ENCODE assay signal across 28 mouse cellular contexts in the genomic region with DNA sequence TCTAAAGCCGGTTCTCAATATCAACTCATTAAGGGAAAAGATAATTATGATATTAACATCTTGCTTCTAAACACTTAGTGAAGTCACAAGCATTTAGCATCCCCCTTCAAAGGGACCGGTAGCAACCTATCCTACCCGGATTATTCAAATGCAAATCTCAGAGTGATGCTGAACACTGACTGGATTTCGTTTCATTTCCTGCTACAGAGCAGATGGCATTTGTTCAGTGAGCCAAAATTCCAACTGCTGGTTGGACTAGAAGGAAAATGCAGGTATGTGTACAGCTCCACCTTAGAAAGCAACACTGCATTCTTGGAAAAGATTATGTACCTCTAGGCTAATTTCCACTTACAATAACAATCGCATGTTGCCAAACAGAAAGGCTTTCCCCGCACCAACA.
DNase-seq lines count a peak whose midpoint lies in the region; ATAC-seq and TF ChIP-seq lines count a peak whose summit lies in the region.
"Had no signal": no experiment of that assay in that cellular context is flagged by ENCODE, and none has a peak within 500 bp of the region (broad histone marks: within the 10 kb centered on the region; RNA-seq: fewer than 3 reads in every experiment).

No protein-coding gene starts in this region.

- WGBS in embryonic facial prominence, embryonic 14.5 days, result 70% methylated on average over 6 of the region's 6 CpGs
- 83% methylated on average over 6 of the region's 6 CpGs for WGBS in embryonic facial prominence, embryonic 10.5 days
- WGBS in kidney, adult 2 months, result 68% methylated on average over 6 of the region's 6 CpGs
- WGBS in limb, embryonic 10.5 days, result 87% methylated on average over 6 of the region's 6 CpGs

- no peak for TF ChIP-seq CTCF in kidney, adult 2 months (conservative IDR thresholded peaks at IDR 0.05; ENCODE audit: insufficient read depth, insufficient read length, low read depth, low read length)

- peak; percentile 54; the same call in 1 of the 2 replicates for ATAC-seq in cerebellum, adult (ENCODE audit: insufficient number of reproducible peaks, low FRiP score, low TSS enrichment)
- ATAC-seq in embryonic facial prominence, embryonic 14.5 days (ENCODE audit: low read depth), result no peak
- ATAC-seq: intestine, embryonic 16.5 days; liver, embryonic 12.5 days; liver, postnatal 0 days had no signal

- H3K36me3 ChIP-seq in embryonic facial prominence, embryonic 14.5 days (ENCODE audit: control insufficient read depth, insufficient read depth, low read length), result no peaks in the 10 kb centered on the region
- no peaks in the 10 kb centered on the region for H3K36me3 ChIP-seq in embryonic facial prominence, embryonic 10.5 days (replicated peaks)
- H3K36me3 ChIP-seq in kidney, adult 2 months (ENCODE audit: control insufficient read depth, insufficient read depth, low read length), result no peaks in the 10 kb centered on the region
- H3K36me3 ChIP-seq in limb, embryonic 10.5 days, result no peaks in the 10 kb centered on the region
- H3K36me3 ChIP-seq: G1E; heart, embryonic 12.5 days; hindbrain, embryonic 13.5 days; limb, embryonic 13.5 days; liver, embryonic 12.5 days; neural tube, embryonic 12.5 days had no signal

- no peak for TF ChIP-seq POLR2A in kidney, adult 2 months (IDR thresholded peaks at IDR 0.05; ENCODE audit: low read depth, low read length)

- no peaks in the 10 kb centered on the region for H3K27me3 ChIP-seq in embryonic facial prominence, embryonic 14.5 days (replicated peaks; ENCODE audit: control insufficient read depth, insufficient read depth, low read length)
- no peaks in the 10 kb centered on the region for H3K27me3 ChIP-seq in embryonic facial prominence, embryonic 10.5 days (replicated peaks; ENCODE audit: low read depth, poor library complexity, severe bottlenecking)
- H3K27me3 ChIP-seq in kidney, adult 2 months (replicated peaks; ENCODE audit: control insufficient read depth, insufficient read depth, low read length), result no peaks in the 10 kb centered on the region; the same call in 1 of the 2 replicates
- H3K27me3 ChIP-seq in limb, embryonic 10.5 days (ENCODE audit: low read depth, poor library complexity, severe bottlenecking), result no peaks in the 10 kb centered on the region
- H3K27me3 ChIP-seq: CH12.LX; heart, embryonic 12.5 days; hindbrain, embryonic 13.5 days; limb, embryonic 13.5 days; liver, embryonic 12.5 days; neural tube, embryonic 12.5 days had no signal

- H3K27ac ChIP-seq in embryonic facial prominence, embryonic 14.5 days (replicated peaks; ENCODE audit: low read depth, low read length), result no peak overlapping the region
- H3K27ac ChIP-seq in embryonic facial prominence, embryonic 10.5 days (replicated peaks), result no peak overlapping the region
- H3K27ac ChIP-seq in kidney, adult 2 months (ENCODE audit: insufficient read depth, low read depth, low read length), result no peak overlapping the region
- no peak overlapping the region for H3K27ac ChIP-seq in limb, embryonic 10.5 days
- H3K27ac ChIP-seq: heart, adult 2 months; hindbrain, embryonic 13.5 days; left cerebral cortex, adult 2 months; limb, embryonic 13.5 days; liver, embryonic 12.5 days; neural tube, embryonic 12.5 days had no signal

- no peak overlapping the region for H3K9ac ChIP-seq in embryonic facial prominence, embryonic 14.5 days (ENCODE audit: low read depth, low read length)
- H3K9ac ChIP-seq: heart, embryonic 12.5 days; hindbrain, embryonic 13.5 days; limb, embryonic 13.5 days; liver, embryonic 12.5 days; liver, postnatal 0 days; neural tube, embryonic 12.5 days had no signal

- H3K4me2 ChIP-seq in embryonic facial prominence, embryonic 14.5 days (ENCODE audit: low read depth, low read length), result no peak overlapping the region
- H3K4me2 ChIP-seq: heart, embryonic 12.5 days; hindbrain, embryonic 13.5 days; limb, embryonic 13.5 days; liver, embryonic 12.5 days; midbrain, embryonic 11.5 days; neural tube, embryonic 12.5 days had no signal

- no peaks in the 10 kb centered on the region for H3K4me1 ChIP-seq in embryonic facial prominence, embryonic 14.5 days (ENCODE audit: control insufficient read depth, insufficient read depth, low read length)
- H3K4me1 ChIP-seq in embryonic facial prominence, embryonic 10.5 days, result no peaks in the 10 kb centered on the region
- H3K4me1 ChIP-seq in kidney, adult 2 months (ENCODE audit: control insufficient read depth, insufficient read depth, low read length), result peaks cover 3% of the 10 kb centered on the region; the same call in 1 of the 2 replicates
- no peaks in the 10 kb centered on the region for H3K4me1 ChIP-seq in limb, embryonic 10.5 days
- H3K4me1 ChIP-seq: heart, embryonic 12.5 days; limb, embryonic 13.5 days; liver, embryonic 12.5 days had no signal

- no peak for DNase-seq in cerebellum, adult 8-10 months
- peak; percentile 16 for DNase-seq in embryonic facial prominence, embryonic 14.5 days (ENCODE audit: low spot score)
- no peak for DNase-seq in embryonic facial prominence, embryonic 10.5 days (ENCODE audit: low spot score)
- DNase-seq in kidney, adult 2 months, result peak; percentile 6
- DNase-seq in kidney, adult 11 months, result no peak
- DNase-seq in limb, embryonic 10.5 days (ENCODE audit: low spot score), result no peak
- DNase-seq in adrenal gland, postnatal 36 days, result no peak
- DNase-seq: adrenal gland, postnatal 14 days; heart, adult 2 months; heart, postnatal 4 days; kidney, postnatal 14 days; liver, postnatal 0 days; lung, postnatal 36 days; right cerebral cortex, adult 18-20 months; spleen, adult 18-20 months; thymus, postnatal 36 days had no signal

- H3K9me3 ChIP-seq in embryonic facial prominence, embryonic 14.5 days (ENCODE audit: control insufficient read depth, low read length), result no peaks in the 10 kb centered on the region
- H3K9me3 ChIP-seq in embryonic facial prominence, embryonic 10.5 days, result no peaks in the 10 kb centered on the region
- no peaks in the 10 kb centered on the region for H3K9me3 ChIP-seq in limb, embryonic 10.5 days (replicated peaks)
- H3K9me3 ChIP-seq: heart, embryonic 12.5 days; hindbrain, embryonic 13.5 days; limb, embryonic 13.5 days; liver, embryonic 12.5 days; neural tube, embryonic 12.5 days had no signal

- H3K4me3 ChIP-seq in embryonic facial prominence, embryonic 14.5 days (ENCODE audit: low read depth, low read length), result no peak overlapping the region
- H3K4me3 ChIP-seq in embryonic facial prominence, embryonic 10.5 days, result no peak overlapping the region
- H3K4me3 ChIP-seq in kidney, adult 2 months (ENCODE audit: insufficient read depth, low read depth, low read length), result no peak overlapping the region
- no peak overlapping the region for H3K4me3 ChIP-seq in limb, embryonic 10.5 days
- H3K4me3 ChIP-seq: heart, adult 2 months; heart, embryonic 12.5 days; hindbrain, embryonic 13.5 days; left cerebral cortex, adult 2 months; limb, embryonic 13.5 days; liver, embryonic 12.5 days; myocyte; neural tube, embryonic 12.5 days had no signal

Comparison
In these comparisons a context has a peak if more than half of its experiments do, and no peak if none do; other contexts are left out.
1. DNase-seq: peak in embryonic facial prominence, embryonic 14.5 days (single experiment) and kidney, adult 2 months (single experiment); none in cerebellum, adult 8-10 months (single experiment), embryonic facial prominence, embryonic 10.5 days (single experiment), kidney, adult 11 months (single experiment), limb, embryonic 10.5 days (single experiment) and adrenal gland, postnatal 36 days (0 of 2).